Mouse (Mus musculus) CH12F3 (cell line): ENCODE data around the gene Ankrd17.
"Not testable (repeated sequence)": the region's sequence is repeated elsewhere in the genome, so short reads cannot be mapped to it uniquely, and the experiment has no call there.

ENCODE experiments used
- in situ Hi-C: fragments of 300-500 bp; cut with MboI; formaldehyde crosslinking; loops from 2 replicates; pipeline ENCODE4 v1.14.3; 2020; ENCODE audit warnings: low sequenced_read_pairs

The Ankrd17 gene

GRCm38 (mm10) chr5:90338177-90339091 lies 27.9 kb downstream of the Ankrd17 start:
- in situ Hi-C loops, result no loop called here

GRCm38 (mm10) chr5:90332478-90332877 lies 33.9 kb downstream of the Ankrd17 start:
- in situ Hi-C loops, result no loop called here

GRCm38 (mm10) chr5:90331071-90331470 lies 35.3 kb downstream of the Ankrd17 start:
- in situ Hi-C loops, result no loop called here

GRCm38 (mm10) chr5:90298396-90298795 lies 68.0 kb downstream of the Ankrd17 start:
- in situ Hi-C loops, result no loop called here

GRCm38 (mm10) chr5:90289887-90290286 lies 76.5 kb downstream of the Ankrd17 start:
- in situ Hi-C loops, result no loop called here

- in situ Hi-C loops, result no loop called here
These were observed 79.8 kb downstream of the Ankrd17 start for GRCm38 (mm10) chr5:90286559-90286958.

- in situ Hi-C loops, result no loop called here
These were observed 86.3 kb downstream of the Ankrd17 start for GRCm38 (mm10) chr5:90280061-90280460.

GRCm38 (mm10) chr5:90279418-90279817 lies 87.0 kb downstream of the Ankrd17 start:
- in situ Hi-C loops, result no loop called here

GRCm38 (mm10) chr5:90277443-90277842 lies 88.9 kb downstream of the Ankrd17 start:
- in situ Hi-C loops, result no loop called here

- in situ Hi-C loops, result no loop called here
These were observed 91.6 kb downstream of the Ankrd17 start for GRCm38 (mm10) chr5:90274806-90275205.

- in situ Hi-C loops, result not testable (repeated sequence)
These were observed 104.1 kb downstream of the Ankrd17 start for GRCm38 (mm10) chr5:90262230-90262629.

- in situ Hi-C loops, result no loop called here
These were observed 109.4 kb downstream of the Ankrd17 start for GRCm38 (mm10) chr5:90257023-90257422.

GRCm38 (mm10) chr5:90247503-90247902 lies 118.9 kb downstream of the Ankrd17 start:
- in situ Hi-C loops, result no loop called here

GRCm38 (mm10) chr5:90246987-90247386 lies 119.4 kb downstream of the Ankrd17 start:
- in situ Hi-C loops, result no loop called here

- in situ Hi-C loops, result no loop called here
These were observed 119.8 kb downstream of the Ankrd17 start for GRCm38 (mm10) chr5:90246567-90246966.

- in situ Hi-C loops, result no loop called here
These were observed 121.0 kb downstream of the Ankrd17 start for GRCm38 (mm10) chr5:90245416-90245815.

- in situ Hi-C loops, result no loop called here
These were observed 131.2 kb downstream of the Ankrd17 start for GRCm38 (mm10) chr5:90235217-90235616.

- in situ Hi-C loops, result no loop called here
These were observed 133.1 kb downstream of the Ankrd17 start for GRCm38 (mm10) chr5:90233305-90233704.

GRCm38 (mm10) chr5:90229760-90230159 lies 136.6 kb downstream of the Ankrd17 start:
- in situ Hi-C loops, result no loop called here

GRCm38 (mm10) chr5:90226696-90227095 lies 139.7 kb downstream of the Ankrd17 start:
- in situ Hi-C loops, result no loop called here

GRCm38 (mm10) chr5:90224730-90225129 lies 141.6 kb downstream of the Ankrd17 start:
- in situ Hi-C loops, result loop anchor here (25.0 kb wide), 2 partner anchors 263 to 413 kb away; partner anchors contain the start of genes Afp and Rassf6
